ENCODE assay signal across 8 mouse cellular contexts in the genomic region with DNA sequence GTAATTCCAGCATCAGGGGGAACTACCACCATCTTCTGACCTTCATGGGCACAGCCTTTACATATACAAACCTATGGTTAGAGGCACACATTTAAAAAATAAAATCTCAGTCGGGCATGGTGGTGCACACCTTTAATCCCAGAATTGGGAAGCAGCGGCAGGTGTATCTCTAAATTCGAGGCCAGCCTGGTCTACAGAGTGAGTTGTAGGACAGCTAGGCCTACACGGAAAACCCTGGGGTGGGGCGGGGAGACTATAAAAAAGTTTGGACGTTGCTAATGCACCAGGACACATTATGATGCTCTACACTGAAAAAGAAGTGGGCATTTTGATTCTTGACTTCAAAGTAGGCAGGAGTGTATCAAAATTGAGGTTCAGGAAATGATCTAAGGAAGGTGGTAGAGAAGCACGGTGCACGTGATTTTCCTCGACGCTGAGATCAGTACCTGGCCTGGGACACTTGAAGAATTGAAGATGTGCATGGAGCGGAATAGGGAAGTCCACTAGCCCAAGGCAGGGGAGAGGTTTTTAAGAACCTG. TPM values are rescaled to one million over a fixed set of nuclear protein-coding genes. Genes with fewer than 3 reads are reported as not detected.
DNase-seq lines count a peak whose midpoint lies in the region; ATAC-seq and TF ChIP-seq lines count a peak whose summit lies in the region.

No protein-coding gene starts in this region.

- H3K27me3 ChIP-seq in megakaryocyte, embryonic 14.5 days (replicated peaks), result no peaks in the 10 kb centered on the region
- H3K27me3 ChIP-seq in embryonic facial prominence, embryonic 13.5 days, result no peaks in the 10 kb centered on the region
- no peaks in the 10 kb centered on the region for H3K27me3 ChIP-seq in hindbrain, embryonic 10.5 days (ENCODE audit: insufficient read depth, poor library complexity, severe bottlenecking)
- H3K27me3 ChIP-seq in lung, postnatal 0 days (replicated peaks; ENCODE audit: insufficient read depth, low read length), result no peaks in the 10 kb centered on the region

- H3K27ac ChIP-seq in embryonic facial prominence, embryonic 13.5 days, result peak overlapping the region; percentile 5; the same call in 1 of the 2 replicates
- H3K27ac ChIP-seq in hindbrain, embryonic 10.5 days, result peak overlapping the region; percentile 94
- peak overlapping the region; percentile 88 for H3K27ac ChIP-seq in lung, postnatal 0 days (ENCODE audit: low read length)

- TF ChIP-seq CTCF in lung, postnatal 0 days (IDR thresholded peaks at IDR 0.05), result no peak

- ATAC-seq in megakaryocyte, adult 5-6 weeks (ENCODE audit: poor library complexity, severe bottlenecking), result no peak
- ATAC-seq in embryonic facial prominence, embryonic 13.5 days (ENCODE audit: insufficient number of reproducible peaks, insufficient read depth, low FRiP score, low TSS enrichment, low read depth), result no peak
- no peak for ATAC-seq in lung, postnatal 0 days
- no peak; the same call in 1 of the 2 replicates for ATAC-seq in cerebellum, adult (ENCODE audit: insufficient number of reproducible peaks, low FRiP score, low TSS enrichment)

- WGBS in embryonic facial prominence, embryonic 13.5 days, result 24% methylated on average over 11 of the region's 11 CpGs
- 27% methylated on average over 11 of the region's 11 CpGs for WGBS in hindbrain, embryonic 10.5 days
- WGBS in lung, postnatal 0 days, result 25% methylated on average over 11 of the region's 11 CpGs

- peak overlapping the region; percentile 88 for H3K9ac ChIP-seq in embryonic facial prominence, embryonic 13.5 days
- 0 out of 2 replicates have a peak overlapping the region, but pooled peaks have one; percentile 64 for H3K9ac ChIP-seq in lung, postnatal 0 days (replicated peaks; ENCODE audit: low read depth)

- H3K36me3 ChIP-seq in megakaryocyte, embryonic 14.5 days (replicated peaks; ENCODE audit: low read length), result peaks cover 12% of the 10 kb centered on the region
- H3K36me3 ChIP-seq in embryonic facial prominence, embryonic 13.5 days, result peaks cover 9% of the 10 kb centered on the region; the same call in 1 of the 2 replicates
- peaks cover 9% of the 10 kb centered on the region for H3K36me3 ChIP-seq in hindbrain, embryonic 10.5 days
- H3K36me3 ChIP-seq in lung, postnatal 0 days (ENCODE audit: insufficient read depth, low read length), result no peaks in the 10 kb centered on the region

- peaks cover 25% of the 10 kb centered on the region for H3K4me1 ChIP-seq in megakaryocyte, embryonic 14.5 days
- peaks cover 11% of the 10 kb centered on the region for H3K4me1 ChIP-seq in embryonic facial prominence, embryonic 13.5 days
- H3K4me1 ChIP-seq in hindbrain, embryonic 10.5 days (replicated peaks), result peaks cover 19% of the 10 kb centered on the region
- no peaks in the 10 kb centered on the region for H3K4me1 ChIP-seq in lung, postnatal 0 days (ENCODE audit: insufficient read depth, low read depth, low read length)

- no peak for DNase-seq in hindbrain, embryonic 10.5 days (ENCODE audit: low spot score)
- no peak for DNase-seq in lung, postnatal 0 days (ENCODE audit: low spot score)
- no peak for DNase-seq in cerebellum, adult 8-10 months
- DNase-seq in layer of hippocampus, adult 9-11 months, result no peak

- TF ChIP-seq EP300 in lung, postnatal 0 days (IDR thresholded peaks at IDR 0.05), result no peak

- peak overlapping the region; percentile 94 for H3K4me3 ChIP-seq in megakaryocyte, embryonic 14.5 days (replicated peaks)
- peak overlapping the region; percentile 67 for H3K4me3 ChIP-seq in embryonic facial prominence, embryonic 13.5 days
- peak overlapping the region; percentile 67 for H3K4me3 ChIP-seq in hindbrain, embryonic 10.5 days
- H3K4me3 ChIP-seq in lung, postnatal 0 days (ENCODE audit: low read depth, low read length), result peak overlapping the region; percentile 57

- H3K9me3 ChIP-seq in megakaryocyte, embryonic 14.5 days, result no peaks in the 10 kb centered on the region
- no peaks in the 10 kb centered on the region for H3K9me3 ChIP-seq in embryonic facial prominence, embryonic 13.5 days
- no peaks in the 10 kb centered on the region for H3K9me3 ChIP-seq in hindbrain, embryonic 10.5 days
- H3K9me3 ChIP-seq in lung, postnatal 0 days (ENCODE audit: low read length), result no peaks in the 10 kb centered on the region

- H3K4me2 ChIP-seq in embryonic facial prominence, embryonic 13.5 days, result peak overlapping the region; percentile 65
- peak overlapping the region; percentile 67 for H3K4me2 ChIP-seq in lung, postnatal 0 days (replicated peaks; ENCODE audit: low read depth, low read length)

RNA-seq across cellular contexts. Expression of gene Ipp, which starts 0.4 kb away (rescaled TPM):
- polyA plus RNA-seq in megakaryocyte, embryonic 14.5 days (2012; ENCODE audit: insufficient read depth, low replicate concordance), result 1.2 TPM in 1 of 2 replicates, not detected in the other
- total RNA-seq in megakaryocyte, adult 5-6 weeks (2015), result 5.8 and 7.5 TPM in 2 replicates
- total RNA-seq in megakaryocyte, adult 5-6 weeks (2017), result 10.2 and 10.8 TPM in 2 replicates
- polyA plus RNA-seq in embryonic facial prominence, embryonic 13.5 days (2015; fragmentation: Nextera tagmentation; extraction: Ambion mirVana), result 15.3 and 15.7 TPM in 2 replicates
- 12.5 and 17.5 TPM in 2 replicates for polyA plus RNA-seq in hindbrain, embryonic 10.5 days (2016; fragmentation: Nextera tagmentation; extraction: Ambion mirVana)
- 6.7 and 7.4 TPM in 2 replicates for polyA plus RNA-seq in lung, postnatal 0 days (2015; fragmentation: Nextera tagmentation; extraction: Ambion mirVana)

RNA-seq across cellular contexts. Expression of gene Mast2, which starts 43.0 kb away (rescaled TPM):
- polyA plus RNA-seq in megakaryocyte, embryonic 14.5 days (2012; ENCODE audit: insufficient read depth, low replicate concordance), result 49.7 and 201 TPM in 2 replicates
- total RNA-seq in megakaryocyte, adult 5-6 weeks (2015), result 22.1 and 28.7 TPM in 2 replicates
- 10.5 and 11.7 TPM in 2 replicates for total RNA-seq in megakaryocyte, adult 5-6 weeks (2017)
- polyA plus RNA-seq in embryonic facial prominence, embryonic 13.5 days (2015; fragmentation: Nextera tagmentation; extraction: Ambion mirVana), result 14.3 and 16.5 TPM in 2 replicates
- 17.6 and 19.5 TPM in 2 replicates for polyA plus RNA-seq in hindbrain, embryonic 10.5 days (2016; fragmentation: Nextera tagmentation; extraction: Ambion mirVana)
- polyA plus RNA-seq in lung, postnatal 0 days (2015; fragmentation: Nextera tagmentation; extraction: Ambion mirVana), result 5.9 and 7.1 TPM in 2 replicates

RNA-seq across cellular contexts. Expression of gene Tmem69, which starts 48.8 kb away (rescaled TPM):
- 0.93 TPM in 1 of 2 replicates, not detected in the other for polyA plus RNA-seq in megakaryocyte, embryonic 14.5 days (2012; ENCODE audit: insufficient read depth, low replicate concordance)
- total RNA-seq in megakaryocyte, adult 5-6 weeks (2015), result 17.5 and 20.8 TPM in 2 replicates
- 5.5 and 10.2 TPM in 2 replicates for total RNA-seq in megakaryocyte, adult 5-6 weeks (2017)
- 20.3 and 24.2 TPM in 2 replicates for polyA plus RNA-seq in embryonic facial prominence, embryonic 13.5 days (2015; fragmentation: Nextera tagmentation; extraction: Ambion mirVana)
- polyA plus RNA-seq in hindbrain, embryonic 10.5 days (2016; fragmentation: Nextera tagmentation; extraction: Ambion mirVana), result 25.0 and 29.7 TPM in 2 replicates
- 10.3 and 10.7 TPM in 2 replicates for polyA plus RNA-seq in lung, postnatal 0 days (2015; fragmentation: Nextera tagmentation; extraction: Ambion mirVana)

RNA-seq across cellular contexts. Expression of gene Gpbp1l1, which starts 50.5 kb away (rescaled TPM):
- 3.6 and 4.9 TPM in 2 replicates for polyA plus RNA-seq in megakaryocyte, embryonic 14.5 days (2012; ENCODE audit: insufficient read depth, low replicate concordance)
- total RNA-seq in megakaryocyte, adult 5-6 weeks (2015), result 78.7 and 84.3 TPM in 2 replicates
- 139 and 162 TPM in 2 replicates for total RNA-seq in megakaryocyte, adult 5-6 weeks (2017)
- 37.5 and 40.1 TPM in 2 replicates for polyA plus RNA-seq in embryonic facial prominence, embryonic 13.5 days (2015; fragmentation: Nextera tagmentation; extraction: Ambion mirVana)
- 21.4 and 27.8 TPM in 2 replicates for polyA plus RNA-seq in hindbrain, embryonic 10.5 days (2016; fragmentation: Nextera tagmentation; extraction: Ambion mirVana)
- 34.2 and 37.1 TPM in 2 replicates for polyA plus RNA-seq in lung, postnatal 0 days (2015; fragmentation: Nextera tagmentation; extraction: Ambion mirVana)

Comparison
In these comparisons a context has a peak if more than half of its experiments do, and no peak if none do; other contexts are left out.
1. H3K27ac ChIP-seq: peak in every context shown above with its lines; median percentile 94 in hindbrain, embryonic 10.5 days; 88 in lung, postnatal 0 days; 5 in embryonic facial prominence, embryonic 13.5 days.